Mouse (Mus musculus): ENCODE results near the gene Cdk5rap2. TPM values are rescaled to one million over a fixed set of nuclear protein-coding genes. Genes with fewer than 3 reads are reported as not detected.

The Cdk5rap2 gene
- polyA plus RNA-seq, 1 experiment from 2014 or later = 7.2 TPM

DNA sequence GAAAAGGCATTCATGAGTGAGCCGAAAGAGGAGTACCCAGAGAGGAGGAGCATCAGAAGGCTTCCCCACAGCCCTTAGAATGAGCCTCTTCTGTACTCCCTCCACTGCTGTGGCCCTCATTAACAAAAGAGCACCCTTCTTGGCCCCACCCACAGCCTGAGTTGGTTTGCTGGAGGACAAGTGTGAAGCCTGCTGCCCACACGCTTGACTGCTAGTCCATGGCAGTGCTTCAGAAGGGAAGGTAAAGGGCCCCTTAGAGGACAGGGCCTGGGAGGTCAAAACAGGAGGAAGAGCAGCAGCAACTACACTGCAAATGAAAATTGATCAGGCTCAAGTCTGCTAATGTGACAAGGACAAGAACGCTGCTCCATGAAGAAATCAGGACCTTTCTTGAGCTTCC is 56.6 kb downstream of the Cdk5rap2 start:
- no peak overlapping the region for H3K4me2 ChIP-seq
- H3K4me1 ChIP-seq (replicated peaks) = no peaks in the 10 kb centered on the region
- H3K27ac ChIP-seq = no peak overlapping the region
- H3K9me3 ChIP-seq (replicated peaks) = no peaks in the 10 kb centered on the region
- WGBS = 84% methylated on average over 3 of the region's 3 CpGs
- no peak overlapping the region for H3K4me3 ChIP-seq
- H3K27me3 ChIP-seq = no peaks in the 10 kb centered on the region
- H3K36me3 ChIP-seq = peaks cover 29% of the 10 kb centered on the region
- ATAC-seq (replicated peaks; ENCODE audit: insufficient number of reproducible peaks, insufficient read depth, low FRiP score, low read depth) = no peak
- H3K9ac ChIP-seq = no peak overlapping the region

DNA sequence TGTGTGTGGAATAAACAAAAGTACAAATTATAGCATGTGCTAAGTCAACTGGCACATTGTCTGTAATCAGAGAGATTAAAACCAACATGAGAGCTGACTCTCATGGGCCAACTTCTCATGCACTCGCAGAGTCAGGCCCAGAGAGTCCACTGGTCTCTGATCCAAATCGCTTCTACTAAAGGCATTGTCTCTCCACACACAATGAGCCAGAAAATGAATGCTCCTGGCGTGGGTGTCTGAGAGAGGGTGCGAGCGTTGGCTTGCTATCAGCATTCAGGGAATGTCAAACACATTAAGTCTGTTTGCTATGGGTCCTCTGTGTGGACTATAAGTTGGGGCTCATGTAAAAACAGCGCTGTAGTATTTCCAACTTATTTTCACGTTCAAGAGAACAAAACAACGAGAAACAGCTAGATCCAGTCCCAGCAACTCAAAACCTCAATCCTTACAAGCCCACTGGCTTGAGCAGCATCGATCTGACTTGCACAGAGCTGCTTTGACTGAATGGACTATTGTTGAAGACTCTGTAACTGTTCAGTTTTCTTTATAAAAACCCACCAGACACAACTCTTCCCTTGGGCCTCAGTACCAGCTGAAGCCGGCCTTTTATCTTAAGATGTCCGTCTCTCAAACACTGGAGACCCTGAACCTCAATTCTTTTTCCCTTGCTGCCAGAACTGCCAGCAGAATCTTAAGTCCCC is 74.6 kb downstream of the Cdk5rap2 start:
- WGBS = 68% methylated on average over 11 of the region's 11 CpGs
- no peak overlapping the region for H3K4me2 ChIP-seq
- no peak overlapping the region for H3K9ac ChIP-seq
- no peaks in the 10 kb centered on the region for H3K27me3 ChIP-seq
- no peak overlapping the region for H3K27ac ChIP-seq
- no peak overlapping the region for H3K4me3 ChIP-seq
- no peaks in the 10 kb centered on the region for H3K36me3 ChIP-seq
- 0 out of 2 replicates have a peak, but pooled peaks cover 2% of the 10 kb centered on the region for H3K4me1 ChIP-seq (replicated peaks)
- ATAC-seq (replicated peaks; ENCODE audit: insufficient number of reproducible peaks, insufficient read depth, low FRiP score, low read depth) = no peak
- H3K9me3 ChIP-seq (replicated peaks) = no peaks in the 10 kb centered on the region

GRCm38 (mm10) chr4:70334995-70335394 is 75.2 kb downstream of the Cdk5rap2 start:
- no peaks in the 10 kb centered on the region for H3K9me3 ChIP-seq (replicated peaks)
- H3K4me2 ChIP-seq = no peak overlapping the region
- 0 out of 2 replicates have a peak, but pooled peaks have one; percentile 43 for ATAC-seq (replicated peaks; ENCODE audit: insufficient number of reproducible peaks, insufficient read depth, low FRiP score, low read depth)
- no peaks in the 10 kb centered on the region for H3K27me3 ChIP-seq
- H3K4me1 ChIP-seq (replicated peaks) = 0 out of 2 replicates have a peak, but pooled peaks cover 2% of the 10 kb centered on the region
- WGBS = 71% methylated on average over 4 of the region's 4 CpGs
- H3K27ac ChIP-seq = no peak overlapping the region
- H3K4me3 ChIP-seq = no peak overlapping the region
- H3K36me3 ChIP-seq = no peaks in the 10 kb centered on the region
- no peak overlapping the region for H3K9ac ChIP-seq

DNA sequence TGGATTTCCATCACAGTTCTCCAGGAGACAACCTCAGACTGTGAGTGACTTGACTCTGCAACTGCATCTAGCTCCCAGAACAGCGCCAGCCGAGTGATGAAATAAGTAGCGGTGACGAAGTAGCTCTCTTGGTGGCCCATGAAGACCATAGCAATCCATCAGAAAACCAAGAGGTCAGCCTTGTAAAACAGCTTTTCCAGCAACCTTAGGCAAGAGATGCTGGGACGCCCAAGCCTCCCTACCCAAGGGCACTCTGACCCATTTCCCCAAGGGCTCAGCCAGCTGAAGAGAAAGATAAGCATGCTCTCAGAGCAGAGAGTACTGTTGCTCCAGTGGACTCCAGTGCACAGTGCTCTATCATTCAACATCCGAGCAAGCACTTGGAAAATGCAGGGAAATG is 77.3 kb downstream of the Cdk5rap2 start:
- H3K27ac ChIP-seq = no peak overlapping the region
- no peak overlapping the region for H3K4me3 ChIP-seq
- H3K4me2 ChIP-seq = no peak overlapping the region
- WGBS = 87% methylated on average over 6 of the region's 6 CpGs
- ATAC-seq (replicated peaks; ENCODE audit: insufficient number of reproducible peaks, insufficient read depth, low FRiP score, low read depth) = no peak
- no peaks in the 10 kb centered on the region for H3K36me3 ChIP-seq
- H3K9ac ChIP-seq = no peak overlapping the region
- H3K9me3 ChIP-seq (replicated peaks) = no peaks in the 10 kb centered on the region
- no peaks in the 10 kb centered on the region for H3K27me3 ChIP-seq
- 0 out of 2 replicates have a peak, but pooled peaks cover 2% of the 10 kb centered on the region for H3K4me1 ChIP-seq (replicated peaks)

- 85% methylated on average over 7 of the region's 7 CpGs for WGBS
- Histone ChIP-seq H3K4me2 (no peak overlapping the region), H3K9ac (no peak overlapping the region), H3K27me3 (no peaks in the 10 kb centered on the region), H3K9me3 (replicated peaks) (no peaks in the 10 kb centered on the region), H3K27ac (no peak overlapping the region), H3K4me1 (replicated peaks) (0 out of 2 replicates have a peak, but pooled peaks cover 2% of the 10 kb centered on the region), H3K36me3 (no peaks in the 10 kb centered on the region), H3K4me3 (no peak overlapping the region)
- ATAC-seq (replicated peaks; ENCODE audit: insufficient number of reproducible peaks, insufficient read depth, low FRiP score, low read depth) = no peak
These were observed 77.7 kb downstream of the Cdk5rap2 start for GRCm38 (mm10) chr4:70332576-70332975.

DNA sequence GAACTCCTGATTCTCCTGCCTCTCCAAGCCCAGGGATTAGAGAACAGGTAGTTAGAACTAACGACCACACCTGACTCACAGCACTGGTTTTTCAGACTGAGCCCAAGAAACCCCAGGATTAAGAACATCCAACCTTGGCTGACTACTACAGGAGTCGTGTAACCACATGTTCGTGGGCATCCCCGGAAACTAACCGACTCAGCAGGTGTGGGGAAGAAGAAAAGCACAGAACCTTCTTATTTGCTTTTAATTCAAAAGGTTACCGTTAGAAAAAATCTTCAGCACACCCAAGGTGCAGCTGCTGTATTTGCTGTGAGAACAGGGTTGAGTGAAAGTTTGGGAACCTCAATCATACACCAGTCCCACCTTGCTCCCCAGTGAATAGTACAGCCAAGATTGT is 79.1 kb downstream of the Cdk5rap2 start:
- no peaks in the 10 kb centered on the region for H3K9me3 ChIP-seq (replicated peaks)
- no peak overlapping the region for H3K4me2 ChIP-seq
- H3K4me1 ChIP-seq (replicated peaks) = 0 out of 2 replicates have a peak, but pooled peaks cover 2% of the 10 kb centered on the region
- WGBS = 85% methylated on average over 6 of the region's 6 CpGs
- no peak overlapping the region for H3K4me3 ChIP-seq
- no peaks in the 10 kb centered on the region for H3K27me3 ChIP-seq
- H3K9ac ChIP-seq = no peak overlapping the region
- H3K27ac ChIP-seq = no peak overlapping the region
- ATAC-seq (replicated peaks; ENCODE audit: insufficient number of reproducible peaks, insufficient read depth, low FRiP score, low read depth) = no peak
- H3K36me3 ChIP-seq = no peaks in the 10 kb centered on the region

DNA sequence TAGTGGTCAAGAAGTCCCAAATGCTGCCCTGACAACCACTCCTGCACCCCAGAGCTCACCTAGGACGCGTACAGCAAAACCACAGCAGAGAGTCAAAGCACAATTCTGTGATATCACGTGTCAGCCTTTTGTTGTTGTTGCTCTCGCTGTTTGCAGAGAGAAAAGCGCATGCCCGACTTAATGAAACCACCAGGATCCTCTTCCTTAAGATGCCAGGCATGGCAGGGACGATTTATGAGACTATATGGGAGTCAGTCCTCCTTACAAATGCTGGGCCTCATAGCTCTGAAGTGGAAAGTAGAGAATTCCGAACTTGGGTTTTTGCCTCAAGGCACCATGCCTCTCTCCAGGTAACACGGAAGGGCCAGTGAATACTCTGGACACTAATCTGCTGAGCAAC is 82.2 kb downstream of the Cdk5rap2 start:
- WGBS = 89% methylated on average over 9 of the region's 9 CpGs
- Histone ChIP-seq H3K36me3 (no peaks in the 10 kb centered on the region), H3K27ac (no peak overlapping the region), H3K4me3 (no peak overlapping the region), H3K9ac (no peak overlapping the region), H3K9me3 (replicated peaks) (no peaks in the 10 kb centered on the region), H3K27me3 (no peaks in the 10 kb centered on the region), H3K4me1 (replicated peaks) (no peaks in the 10 kb centered on the region), H3K4me2 (no peak overlapping the region)
- ATAC-seq (replicated peaks; ENCODE audit: insufficient number of reproducible peaks, insufficient read depth, low FRiP score, low read depth) = no peak

DNA sequence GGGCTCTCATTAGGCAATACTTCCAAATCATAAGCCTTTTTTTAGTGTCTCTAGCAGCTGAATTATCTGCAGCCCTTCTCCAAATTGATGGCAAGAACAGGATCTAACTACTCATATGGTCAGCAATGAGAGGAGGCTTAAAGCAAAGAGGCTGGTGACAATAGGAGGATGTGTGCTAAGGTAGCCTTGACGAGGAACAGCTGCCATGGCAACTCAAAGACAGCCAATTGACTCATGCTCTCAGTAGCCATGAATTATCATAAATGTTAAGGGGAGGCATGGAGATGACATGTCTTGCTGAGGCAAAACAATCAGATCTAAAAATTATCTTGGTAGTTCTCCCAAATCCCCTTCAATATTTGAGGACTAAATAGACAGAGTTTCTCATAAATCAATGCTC is 82.8 kb downstream of the Cdk5rap2 start:
- no peaks in the 10 kb centered on the region for H3K4me1 ChIP-seq (replicated peaks)
- WGBS = 52% methylated on average over 1 of the region's 1 CpGs
- no peak overlapping the region for H3K9ac ChIP-seq
- no peaks in the 10 kb centered on the region for H3K27me3 ChIP-seq
- no peak for ATAC-seq (replicated peaks; ENCODE audit: insufficient number of reproducible peaks, insufficient read depth, low FRiP score, low read depth)
- no peak overlapping the region for H3K4me2 ChIP-seq
- H3K27ac ChIP-seq = no peak overlapping the region
- no peak overlapping the region for H3K4me3 ChIP-seq
- H3K9me3 ChIP-seq (replicated peaks) = no peaks in the 10 kb centered on the region
- no peaks in the 10 kb centered on the region for H3K36me3 ChIP-seq

DNA sequence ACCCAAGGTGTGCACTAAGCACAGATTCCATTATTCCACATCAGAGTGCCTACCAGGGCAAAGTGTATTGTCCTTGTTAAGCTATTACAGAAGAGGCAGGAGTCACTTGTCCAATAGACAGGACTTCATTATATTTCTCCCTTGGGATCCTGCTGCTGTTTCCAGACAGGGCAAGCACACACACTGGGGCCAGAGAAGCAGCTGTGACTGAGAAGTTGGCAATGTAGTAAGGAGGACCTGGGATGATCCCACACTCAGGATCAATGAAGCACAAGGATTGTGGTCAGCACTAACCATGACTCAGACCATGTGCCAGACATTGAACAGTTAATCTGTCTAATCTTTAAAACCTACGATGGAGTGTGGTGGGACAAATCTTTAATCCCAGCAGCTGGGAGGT is 88.7 kb downstream of the Cdk5rap2 start:
- Histone ChIP-seq H3K4me1 (replicated peaks) (no peaks in the 10 kb centered on the region), H3K27me3 (no peaks in the 10 kb centered on the region), H3K27ac (no peak overlapping the region), H3K9me3 (replicated peaks) (no peaks in the 10 kb centered on the region), H3K36me3 (peaks cover 7% of the 10 kb centered on the region), H3K9ac (no peak overlapping the region), H3K4me2 (no peak overlapping the region), H3K4me3 (no peak overlapping the region)
- WGBS = 73% methylated on average over 1 of the region's 1 CpGs
- ATAC-seq (replicated peaks; ENCODE audit: insufficient number of reproducible peaks, insufficient read depth, low FRiP score, low read depth) = no peak

DNA sequence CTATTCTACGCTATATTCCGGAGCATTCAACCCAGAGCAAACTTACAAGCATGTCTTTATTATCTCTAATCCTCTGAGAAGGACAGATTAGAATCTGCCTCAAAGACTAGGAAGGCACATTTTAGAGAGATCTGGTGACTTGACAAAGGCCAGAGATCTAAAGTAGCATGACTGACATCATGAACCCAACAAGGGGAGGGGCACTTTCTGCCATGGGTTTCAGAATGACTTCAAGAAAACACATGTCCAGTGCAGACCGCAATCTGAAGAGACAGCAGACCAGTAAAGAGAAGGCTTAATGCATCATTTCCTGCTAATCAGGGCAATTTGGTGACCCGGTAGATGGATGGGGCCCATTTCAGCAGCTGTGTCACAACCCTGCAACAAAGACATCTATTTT is 98.1 kb downstream of the Cdk5rap2 start:
- ATAC-seq (replicated peaks; ENCODE audit: insufficient number of reproducible peaks, insufficient read depth, low FRiP score, low read depth) = no peak
- no peaks in the 10 kb centered on the region for H3K9me3 ChIP-seq (replicated peaks)
- peaks cover 6% of the 10 kb centered on the region; the same call in 1 of the 2 replicates for H3K4me1 ChIP-seq (replicated peaks)
- H3K9ac ChIP-seq = no peak overlapping the region
- H3K36me3 ChIP-seq = peaks cover 15% of the 10 kb centered on the region
- no peak overlapping the region for H3K27ac ChIP-seq
- no peak overlapping the region for H3K4me2 ChIP-seq
- H3K27me3 ChIP-seq = no peaks in the 10 kb centered on the region
- no peak overlapping the region for H3K4me3 ChIP-seq
- WGBS = 87% methylated on average over 4 of the region's 4 CpGs

DNA sequence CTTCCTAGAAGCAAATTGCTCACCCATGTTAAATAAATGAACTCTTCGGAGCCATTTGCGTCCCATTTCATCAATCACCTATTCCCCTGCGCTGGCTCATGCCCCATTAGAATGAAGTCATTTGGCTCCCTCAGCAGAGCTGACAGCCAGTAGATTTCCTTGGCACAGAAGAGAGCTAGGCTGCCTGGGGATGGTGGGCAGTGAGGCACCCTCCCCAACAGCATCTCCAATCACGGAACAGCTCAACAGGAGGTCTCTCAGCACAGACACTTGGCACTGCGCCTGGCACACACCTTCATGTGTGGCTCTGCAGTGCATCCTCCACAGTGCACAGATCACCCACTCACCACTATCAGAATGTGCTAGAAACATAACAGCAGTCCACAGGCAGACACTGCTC is 98.7 kb downstream of the Cdk5rap2 start:
- Histone ChIP-seq H3K4me2 (no peak overlapping the region), H3K36me3 (peaks cover 9% of the 10 kb centered on the region), H3K4me1 (replicated peaks) (peaks cover 6% of the 10 kb centered on the region; the same call in 1 of the 2 replicates), H3K27ac (no peak overlapping the region), H3K9me3 (replicated peaks) (no peaks in the 10 kb centered on the region), H3K9ac (no peak overlapping the region), H3K27me3 (no peaks in the 10 kb centered on the region), H3K4me3 (no peak overlapping the region)
- WGBS = 69% methylated on average over 5 of the region's 5 CpGs
- ATAC-seq (replicated peaks; ENCODE audit: insufficient number of reproducible peaks, insufficient read depth, low FRiP score, low read depth) = peak; percentile 38

GRCm38 (mm10) chr4:70307230-70307629 is 103.0 kb downstream of the Cdk5rap2 start:
- no peak overlapping the region for H3K27ac ChIP-seq
- no peak; the same call in 1 of the 2 replicates for ATAC-seq (replicated peaks; ENCODE audit: insufficient number of reproducible peaks, insufficient read depth, low FRiP score, low read depth)
- no peaks in the 10 kb centered on the region; the same call in 1 of the 2 replicates for H3K36me3 ChIP-seq
- no peaks in the 10 kb centered on the region for H3K9me3 ChIP-seq (replicated peaks)
- H3K9ac ChIP-seq = no peak overlapping the region
- H3K4me2 ChIP-seq = no peak overlapping the region
- H3K27me3 ChIP-seq = no peaks in the 10 kb centered on the region
- WGBS = 63% methylated on average over 4 of the region's 4 CpGs
- H3K4me1 ChIP-seq (replicated peaks) = 0 out of 2 replicates have a peak, but pooled peaks cover 6% of the 10 kb centered on the region
- no peak overlapping the region for H3K4me3 ChIP-seq

All from heart, embryonic 15.5 days (tissue).